Mouse (Mus musculus) cerebellum, postnatal 14 days (tissue): ENCODE data around the gene Actl10.

Experiments
- DNase-seq, 2 experiments: peaks; one replicate each; pipeline ENCODE4 v3.0.0; 2021; ENCODE audit warnings: mixed read lengths in 2 of 2

The Actl10 gene

GRCm38 (mm10) chr2:154551476-154551875 is at the start of gene Actl10:
Actl10 (plus strand) TSS chr2:154551776.
- DNase-seq = peak in 1 of 2 experiments; percentile 29

GRCm38 (mm10) chr2:154507076-154507475 is 44.5 kb upstream of the Actl10 start:
- DNase-seq = no peak

GRCm38 (mm10) chr2:154507566-154508283 is 43.9 kb upstream of the Actl10 start:
- DNase-seq = peak; percentile 71 to 81

GRCm38 (mm10) chr2:154508450-154508849 is 43.1 kb upstream of the Actl10 start:
- DNase-seq = no peak

GRCm38 (mm10) chr2:154510141-154510540 is 41.4 kb upstream of the Actl10 start:
- no peak for DNase-seq

- no peak for DNase-seq
Measured at GRCm38 (mm10) chr2:154516944-154517343, 34.6 kb upstream of the Actl10 start.

GRCm38 (mm10) chr2:154517424-154517823 is 34.2 kb upstream of the Actl10 start:
- DNase-seq = no peak

- DNase-seq = no peak
Measured at GRCm38 (mm10) chr2:154521449-154521848, 30.1 kb upstream of the Actl10 start.

- no peak for DNase-seq
Measured at GRCm38 (mm10) chr2:154522334-154522733, 29.2 kb upstream of the Actl10 start.

- DNase-seq = no peak
Measured at GRCm38 (mm10) chr2:154525285-154525684, 26.3 kb upstream of the Actl10 start.

GRCm38 (mm10) chr2:154526531-154526930 is 25.0 kb upstream of the Actl10 start:
- DNase-seq = peak in 1 of 2 experiments; percentile 20

GRCm38 (mm10) chr2:154532888-154533287 is 18.7 kb upstream of the Actl10 start:
- no peak for DNase-seq

- no peak for DNase-seq
Measured at GRCm38 (mm10) chr2:154534704-154535270, 16.8 kb upstream of the Actl10 start.

GRCm38 (mm10) chr2:154538310-154538709 is 13.3 kb upstream of the Actl10 start:
- DNase-seq = peak; percentile 28 to 66

- DNase-seq = peak in 1 of 2 experiments; percentile 24
Measured at GRCm38 (mm10) chr2:154538710-154539109, 12.9 kb upstream of the Actl10 start.

GRCm38 (mm10) chr2:154539720-154540119 is 11.9 kb upstream of the Actl10 start:
- DNase-seq = peak; percentile 81 to 82

- peak in 1 of 2 experiments; percentile 15 for DNase-seq
Measured at GRCm38 (mm10) chr2:154541630-154542029, 9.9 kb upstream of the Actl10 start.

GRCm38 (mm10) chr2:154543567-154544347 is 7.8 kb upstream of the Actl10 start:
- peak; percentile 99 for DNase-seq

GRCm38 (mm10) chr2:154546711-154547110 is 4.9 kb upstream of the Actl10 start, which contains the start of gene 1700003F12Rik:
1700003F12Rik (plus strand) TSS chr2:154547085.
- DNase-seq = peak; percentile 51 to 53

GRCm38 (mm10) chr2:154548688-154549087 is 2.9 kb upstream of the Actl10 start:
- peak in 1 of 2 experiments; percentile 51 for DNase-seq

GRCm38 (mm10) chr2:154549127-154549885 is 2.3 kb upstream of the Actl10 start:
- DNase-seq = peak; percentile 71 to 73

GRCm38 (mm10) chr2:154549886-154550189 is 1.7 kb upstream of the Actl10 start:
- no peak for DNase-seq

- DNase-seq = peak in 1 of 2 experiments; percentile 39
Measured at GRCm38 (mm10) chr2:154550937-154551336, 639 bp upstream of the Actl10 start.
